Mouse (Mus musculus) kidney, postnatal 36 days (tissue): ENCODE data around the gene Bcl9.

ENCODE experiments used
- DNase-seq, 2 experiments: peaks; one replicate each; pipeline ENCODE4 v3.0.0; 2021 to 2022; ENCODE audit warnings: mixed read lengths in 2 of 2

The Bcl9 gene

GRCm38 (mm10) chr3:97294334-97294733, 3.4 kb downstream of the Bcl9 start:
- peak in 1 of 2 experiments; percentile 7 for DNase-seq

DNA sequence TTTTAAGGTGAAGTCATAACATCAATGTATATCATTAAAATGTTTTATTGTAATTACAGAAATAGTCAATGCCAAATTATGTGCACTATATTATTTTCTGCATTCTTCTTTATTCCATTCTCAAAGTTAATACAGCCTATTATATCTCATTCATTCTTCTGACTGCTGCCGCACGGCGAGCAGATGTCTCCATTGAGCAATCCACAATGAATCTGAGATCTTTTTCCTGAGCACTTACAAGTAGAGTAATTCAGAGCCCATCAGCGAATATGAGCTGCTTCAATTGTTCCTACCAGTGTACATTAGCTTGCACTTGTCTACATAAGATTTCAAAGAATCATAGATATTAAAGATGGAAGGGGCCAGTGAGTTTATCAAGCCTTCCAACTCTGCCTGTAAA, 12.8 kb downstream of the Bcl9 start:
- DNase-seq = no peak

DNA sequence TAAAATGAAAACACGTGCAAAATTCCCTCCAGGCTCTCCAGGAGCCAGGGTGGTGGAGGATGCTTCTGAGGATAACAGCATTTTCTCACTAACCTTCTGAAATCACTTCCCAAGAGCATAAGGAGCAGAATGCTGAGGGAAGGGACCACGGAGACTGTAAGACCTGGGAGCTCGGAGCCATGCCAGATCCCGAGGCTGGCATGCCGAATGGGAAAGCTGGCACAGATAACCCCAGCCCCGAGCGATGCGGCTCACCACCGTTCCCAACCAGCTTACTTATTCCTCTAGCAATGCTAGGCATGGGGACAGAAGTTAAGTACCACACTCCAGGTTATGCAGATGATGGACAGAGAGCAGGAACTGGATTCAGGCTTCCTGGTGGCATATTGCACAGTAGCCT, 13.7 kb downstream of the Bcl9 start:
- DNase-seq = no peak

DNA sequence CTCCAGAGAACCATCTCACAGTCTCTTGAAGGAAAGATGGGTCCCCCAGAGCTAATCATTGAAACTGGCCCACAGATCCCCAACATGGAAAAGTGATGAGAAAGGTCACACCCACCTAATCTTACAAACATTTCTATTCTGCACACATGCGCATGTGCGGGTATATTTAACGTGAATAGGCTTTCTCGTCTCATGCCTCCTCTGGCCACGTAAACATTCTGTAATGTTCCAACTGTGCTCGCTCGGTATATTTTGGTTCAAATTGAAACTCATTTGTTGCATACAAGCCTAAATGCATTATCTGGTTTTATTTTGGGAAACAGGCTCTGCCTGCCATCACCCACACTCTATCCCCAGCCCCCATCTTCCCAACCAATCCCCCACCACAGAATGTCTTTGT, 16.3 kb downstream of the Bcl9 start:
- DNase-seq = no peak

- DNase-seq = no peak
Observed at GRCm38 (mm10) chr3:97275708-97276107, 22.0 kb downstream of the Bcl9 start.

DNA sequence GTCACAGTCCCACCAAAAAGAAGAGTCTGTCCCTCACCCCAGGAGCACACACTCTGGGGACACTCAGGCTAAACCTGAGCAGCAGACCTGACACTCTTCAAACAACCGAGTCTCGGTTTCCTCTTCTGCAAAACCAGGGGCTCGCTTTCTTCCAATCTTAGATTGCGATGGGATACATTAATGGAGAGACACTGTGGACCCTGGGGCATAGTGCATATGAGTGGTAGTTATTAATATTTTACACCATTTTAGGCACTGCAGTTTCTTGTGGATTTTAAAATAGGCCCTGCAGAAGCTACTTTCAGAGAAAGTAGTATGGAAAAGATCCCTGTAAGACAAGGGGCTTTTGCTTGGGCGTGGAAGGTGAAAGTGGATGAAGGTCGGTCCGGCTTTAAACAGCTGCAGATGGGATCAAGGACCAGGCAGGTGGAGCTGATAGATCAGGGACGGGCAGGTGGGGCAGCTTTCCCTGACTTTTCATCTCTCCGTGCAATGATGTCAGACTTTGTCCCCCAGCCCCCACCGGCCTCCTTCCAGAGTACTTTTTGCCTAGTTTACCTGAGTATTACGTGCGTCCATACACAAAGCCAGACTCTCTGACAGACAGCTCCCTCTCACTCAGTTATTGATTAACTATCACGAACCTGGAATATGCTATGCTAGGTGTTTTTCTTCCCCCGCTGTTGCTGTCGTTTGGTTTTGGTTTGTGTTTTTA, 23.0 kb downstream of the Bcl9 start:
- DNase-seq = peak; percentile 70 to 74

GRCm38 (mm10) chr3:97273876-97274275, 23.8 kb downstream of the Bcl9 start:
- no peak for DNase-seq

DNA sequence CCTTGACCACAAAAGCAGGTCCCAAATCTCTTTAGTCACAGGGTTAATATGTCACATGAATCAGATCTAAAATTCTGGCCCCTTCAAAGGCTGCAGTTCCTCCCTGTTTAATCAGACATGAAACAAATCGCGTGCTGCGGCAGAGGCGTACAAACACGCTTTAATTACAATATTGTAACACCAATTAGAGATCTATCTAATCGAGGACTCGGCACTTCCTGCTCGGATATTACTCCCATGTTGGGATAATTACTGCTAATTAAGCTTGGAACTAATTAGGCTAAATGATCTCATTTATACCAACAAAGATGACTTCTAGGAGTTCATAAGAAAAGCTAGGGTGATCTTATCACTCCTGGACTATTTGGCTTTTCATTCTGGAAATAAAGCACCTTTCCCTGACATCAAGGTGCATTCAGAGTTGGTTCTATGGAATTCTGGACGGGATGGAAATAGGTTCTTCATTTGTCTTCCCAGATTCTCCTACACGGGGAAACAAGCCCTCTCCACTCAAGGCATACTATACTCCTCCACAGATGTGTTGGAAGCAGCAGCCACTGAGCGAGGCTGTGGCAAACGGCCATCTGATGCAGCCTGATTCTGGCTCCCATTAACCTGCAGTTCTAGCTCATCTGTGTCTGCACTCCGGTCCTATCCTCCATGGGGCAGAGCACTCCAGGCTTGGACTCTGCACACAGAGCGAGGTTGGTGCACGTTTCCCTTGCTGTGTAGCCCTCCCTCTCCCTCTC, 31.9 kb downstream of the Bcl9 start:
- no peak for DNase-seq

- no peak for DNase-seq
Observed at GRCm38 (mm10) chr3:97262235-97262634, 35.5 kb downstream of the Bcl9 start.

DNA sequence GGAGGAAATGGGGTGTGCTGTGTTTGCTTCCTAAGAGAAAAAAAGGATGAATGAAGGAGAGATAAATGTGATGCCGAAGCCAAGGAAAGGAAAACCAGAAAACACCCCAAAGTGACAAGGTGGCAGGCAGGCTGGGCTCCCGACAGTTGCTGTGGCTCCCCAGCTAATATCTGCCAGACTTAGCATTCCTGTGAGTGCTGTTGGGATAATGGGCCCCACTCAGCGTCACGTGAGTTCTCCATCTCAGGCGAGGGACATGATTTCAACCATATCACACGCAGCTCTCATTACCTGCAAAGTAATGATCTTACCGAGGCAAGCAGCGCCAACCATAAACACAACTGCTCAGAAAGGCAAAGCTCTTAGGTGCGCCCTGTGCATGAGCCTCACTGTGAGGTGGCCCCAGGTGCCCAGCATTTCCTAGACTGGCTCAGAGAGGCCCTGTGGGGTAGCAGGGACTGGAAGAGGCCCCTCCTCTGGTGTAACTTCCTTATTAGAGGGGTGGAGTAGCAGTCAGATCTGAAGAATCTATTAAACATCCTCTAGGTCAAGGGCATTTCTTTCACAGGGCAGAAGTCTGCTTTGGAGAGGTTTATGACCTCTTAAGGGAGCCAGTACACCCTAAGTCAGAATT, 41.9 kb downstream of the Bcl9 start:
- DNase-seq = no peak

GRCm38 (mm10) chr3:97254861-97255465, 42.8 kb downstream of the Bcl9 start:
- no peak for DNase-seq

DNA sequence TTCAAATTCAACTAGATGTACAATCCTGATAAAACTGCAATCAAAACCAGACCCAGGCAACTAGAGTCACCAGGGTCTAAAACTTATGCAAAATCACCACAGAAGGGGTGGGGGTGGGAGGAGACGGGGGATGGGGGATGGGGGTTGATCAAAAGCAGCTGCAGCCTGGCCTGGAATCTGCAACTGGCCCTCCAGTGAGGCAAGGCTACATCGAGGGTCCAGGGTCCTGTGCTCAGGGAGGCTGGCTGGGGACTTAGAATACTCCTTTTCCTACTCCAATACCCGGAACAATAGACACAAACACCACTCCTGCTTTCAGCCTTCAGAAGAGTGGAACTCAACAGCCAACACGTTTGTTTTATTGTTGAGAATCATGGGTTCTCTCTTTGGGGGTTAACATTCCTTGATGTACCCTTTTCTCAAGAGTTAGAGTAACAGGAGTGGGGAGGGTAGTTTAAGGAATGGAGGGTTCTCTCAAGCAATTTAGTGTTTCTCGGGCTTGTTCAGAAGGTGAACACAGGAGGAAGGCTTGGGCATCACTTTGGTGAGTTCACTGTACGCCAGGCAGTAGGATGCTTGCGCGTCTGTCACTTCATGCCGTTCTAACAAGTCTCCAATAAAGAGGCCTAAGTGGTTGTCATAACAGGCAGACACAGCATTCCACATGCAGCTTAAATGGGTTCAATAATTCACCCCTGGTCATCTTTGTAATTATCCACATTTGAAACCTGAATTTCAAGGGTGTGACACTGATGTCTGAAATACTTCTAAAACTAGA, 43.7 kb downstream of the Bcl9 start:
- DNase-seq = no peak

GRCm38 (mm10) chr3:97252896-97253295, 44.8 kb downstream of the Bcl9 start:
- no peak for DNase-seq

- no peak for DNase-seq
Observed at GRCm38 (mm10) chr3:97242629-97243167, 55.0 kb downstream of the Bcl9 start.

- no peak for DNase-seq
Observed at GRCm38 (mm10) chr3:97241826-97242225, 55.9 kb downstream of the Bcl9 start.

DNA sequence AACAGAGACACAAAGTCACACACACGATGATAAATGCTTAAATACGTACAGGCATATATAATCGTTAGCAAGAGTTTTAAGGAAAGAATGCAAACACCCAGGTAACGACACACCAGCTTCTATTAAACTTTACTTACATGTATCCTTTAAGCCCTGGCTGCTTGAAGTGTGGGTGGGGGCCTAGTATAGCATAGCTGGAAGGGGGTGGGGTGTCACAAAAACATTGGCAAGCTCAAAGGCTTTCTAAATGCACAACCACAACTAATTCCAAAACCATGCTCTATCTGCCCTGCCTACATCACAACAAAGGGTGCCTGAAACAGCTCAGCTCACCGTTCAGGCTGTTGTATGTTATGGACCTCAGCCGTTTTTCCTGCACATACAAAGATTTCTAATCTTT, 57.9 kb downstream of the Bcl9 start:
- DNase-seq = no peak

DNA sequence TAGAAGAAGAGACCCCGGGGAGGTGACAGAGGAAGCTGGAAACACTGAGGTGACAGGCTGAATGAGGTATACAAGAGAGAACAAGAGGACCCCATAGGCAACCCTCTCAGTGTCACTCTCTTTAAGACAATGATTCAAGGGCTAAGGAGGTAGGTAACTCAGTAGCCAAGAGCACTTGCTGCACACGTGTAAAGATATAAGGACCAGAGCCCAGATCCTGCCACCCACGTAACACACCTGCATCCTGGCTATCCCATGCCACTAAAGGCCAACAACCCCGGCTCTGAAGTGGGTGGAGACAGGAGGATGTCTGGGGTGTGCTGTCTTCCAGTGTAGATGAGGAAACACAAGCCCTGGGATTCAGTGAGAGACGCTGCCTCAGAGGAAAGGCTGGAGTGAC, 58.4 kb downstream of the Bcl9 start:
- DNase-seq = no peak

- DNase-seq = no peak
Observed at GRCm38 (mm10) chr3:97238521-97238920, 59.2 kb downstream of the Bcl9 start.

GRCm38 (mm10) chr3:97237403-97237802, 60.3 kb downstream of the Bcl9 start:
- no peak for DNase-seq

GRCm38 (mm10) chr3:97234797-97235196, 62.9 kb downstream of the Bcl9 start:
- DNase-seq = no peak

DNA sequence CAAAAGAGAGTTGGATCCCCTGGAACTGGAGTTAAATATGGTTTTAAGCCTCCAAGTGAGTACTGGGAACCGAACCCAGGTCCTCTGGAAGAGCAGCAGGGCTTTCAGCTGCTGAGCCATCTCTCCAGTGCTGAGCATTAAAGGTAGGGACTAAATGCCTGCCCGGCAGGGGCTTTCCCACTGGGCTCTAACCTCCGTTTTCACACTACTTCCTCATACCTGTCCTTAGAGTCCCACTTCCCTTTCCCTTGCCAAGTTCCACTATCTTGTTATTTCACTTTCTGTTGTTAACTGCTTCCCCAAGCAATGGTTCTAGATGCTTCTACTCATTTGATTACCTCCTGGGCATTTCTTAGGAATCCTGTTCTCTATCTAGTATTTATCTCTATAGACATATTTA, 65.4 kb downstream of the Bcl9 start:
- DNase-seq = no peak

- DNase-seq = no peak
Observed at GRCm38 (mm10) chr3:97231857-97232256, 65.9 kb downstream of the Bcl9 start.
